Mouse (Mus musculus) cortical plate, adult 2 months (tissue): Measurements from ENCODE around the gene Aurkb. TPM values are rescaled to one million over a fixed set of nuclear protein-coding genes. Genes with fewer than 3 reads are reported as not detected.

Experiments used
- H3K27ac ChIP-seq: fragments of 200-500 bp; 2 replicates; pipeline ENCODE4 v1.5.1; 2012; ENCODE audit warnings: low read length, control low read depth, inconsistent platforms; ENCODE audit not compliant: insufficient read depth
- H3K4me1 ChIP-seq: fragments of 200-500 bp; 2 replicates; pipeline ENCODE4 v1.6.1; 2011; ENCODE audit warnings: low read length; ENCODE audit not compliant: control insufficient read depth, insufficient read depth
- H3K4me3 ChIP-seq: fragments of 200-500 bp; 2 replicates; pipeline ENCODE4 v1.5.1; 2011; ENCODE audit warnings: mild to moderate bottlenecking, low read length, control low read depth; ENCODE audit not compliant: insufficient read depth
- CTCF ChIP-seq: fragments of 200-500 bp; IDR thresholded peaks from 2 replicates; pipeline ENCODE4 v1.5.1; 2011; ENCODE audit warnings: mild to moderate bottlenecking, control low read depth, low read length; ENCODE audit not compliant: insufficient read depth; ENCODE audit errors: extremely low read depth
- POLR2A ChIP-seq: fragments of 200-500 bp; IDR thresholded peaks from 2 replicates; pipeline ENCODE4 v1.6.1; 2011; ENCODE audit warnings: mild to moderate bottlenecking, low read length, control low read depth; ENCODE audit not compliant: insufficient read depth; ENCODE audit errors: extremely low read depth
- polyA plus RNA-seq: library from polyadenylated mRNA; depleted of rRNA; stranded (reverse); fragments of >200 nt; gene quantifications from 2 replicates; pipeline ENCODE4 v1.2.3, GENCODE M21; 2012

The Aurkb gene
- polyA plus RNA-seq, 1 experiment: 1.2 TPM

GRCm38 (mm10) chr11:69053848-69054247 is 8.4 kb downstream of the Aurkb start:
- TF ChIP-seq POLR2A (no peak), CTCF (no peak)
- Histone ChIP-seq H3K4me1 (no peaks in the 10 kb centered on the region), H3K27ac (no peak overlapping the region)

DNA sequence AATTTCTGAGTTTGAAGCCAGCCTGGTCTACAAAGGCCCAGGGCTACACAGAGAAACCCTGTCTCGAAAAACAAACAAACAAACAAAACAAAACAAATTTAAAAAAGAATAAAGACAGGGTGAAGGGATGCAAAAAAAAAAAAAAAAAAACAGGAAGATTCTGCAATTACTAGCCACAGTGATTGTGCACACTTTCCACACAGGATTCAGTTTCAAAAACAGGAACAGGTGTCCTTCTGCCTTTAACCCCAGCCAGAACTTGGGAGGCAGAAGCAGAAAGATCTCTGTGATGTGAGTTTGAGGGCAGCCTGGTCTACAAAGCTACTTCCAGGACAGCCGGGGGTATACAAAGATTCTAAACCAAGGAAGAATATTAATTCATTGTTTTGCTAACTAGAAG is 12.8 kb downstream of the Aurkb start:
- Histone ChIP-seq H3K4me1 (no peaks in the 10 kb centered on the region), H3K4me3 (peak overlapping the region; percentile 73), H3K27ac (0 out of 2 replicates have a peak overlapping the region, but pooled peaks have one; percentile 44)
- no peak for TF ChIP-seq POLR2A
- TF ChIP-seq CTCF: no peak

More at GRCm38 (mm10) chr11:69053848-69054247, 8.4 kb downstream of the Aurkb start:
- no peak overlapping the region for H3K4me3 ChIP-seq

DNA sequence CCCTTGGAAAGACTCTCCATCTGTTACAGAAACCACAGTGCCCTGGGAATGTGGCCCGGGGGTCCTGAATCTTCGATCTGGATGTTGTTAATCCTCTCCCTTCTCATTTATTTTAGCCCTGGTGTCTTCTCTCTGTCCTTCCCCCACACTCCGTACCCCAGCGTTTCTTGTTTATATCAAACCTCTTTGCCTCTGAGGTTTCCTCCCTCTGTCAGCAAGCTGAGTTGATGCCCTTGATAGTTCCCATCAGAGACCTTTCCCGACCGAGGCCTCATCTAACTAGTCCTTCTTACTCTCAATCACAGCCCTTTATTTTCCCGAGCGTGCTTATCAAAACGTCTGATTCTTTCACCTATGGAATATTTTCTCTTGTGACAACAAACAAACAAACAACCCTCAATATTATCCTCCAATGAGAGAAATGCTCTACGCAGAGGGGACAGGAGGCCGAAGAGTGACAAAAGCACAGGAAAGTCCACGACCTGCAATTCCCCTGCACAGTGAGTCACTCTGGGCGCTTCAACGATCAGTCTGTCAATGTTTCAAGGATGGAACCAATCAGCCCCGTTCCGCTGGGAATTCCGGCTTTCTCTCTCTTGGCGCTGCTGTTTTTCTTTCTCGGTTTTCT is 13.4 kb downstream of the Aurkb start:
- Histone ChIP-seq H3K4me3 (peak overlapping the region; percentile 73), H3K27ac (peak overlapping the region; percentile 44), H3K4me1 (no peaks in the 10 kb centered on the region)
- no peak for TF ChIP-seq CTCF
- TF ChIP-seq POLR2A: no peak

DNA sequence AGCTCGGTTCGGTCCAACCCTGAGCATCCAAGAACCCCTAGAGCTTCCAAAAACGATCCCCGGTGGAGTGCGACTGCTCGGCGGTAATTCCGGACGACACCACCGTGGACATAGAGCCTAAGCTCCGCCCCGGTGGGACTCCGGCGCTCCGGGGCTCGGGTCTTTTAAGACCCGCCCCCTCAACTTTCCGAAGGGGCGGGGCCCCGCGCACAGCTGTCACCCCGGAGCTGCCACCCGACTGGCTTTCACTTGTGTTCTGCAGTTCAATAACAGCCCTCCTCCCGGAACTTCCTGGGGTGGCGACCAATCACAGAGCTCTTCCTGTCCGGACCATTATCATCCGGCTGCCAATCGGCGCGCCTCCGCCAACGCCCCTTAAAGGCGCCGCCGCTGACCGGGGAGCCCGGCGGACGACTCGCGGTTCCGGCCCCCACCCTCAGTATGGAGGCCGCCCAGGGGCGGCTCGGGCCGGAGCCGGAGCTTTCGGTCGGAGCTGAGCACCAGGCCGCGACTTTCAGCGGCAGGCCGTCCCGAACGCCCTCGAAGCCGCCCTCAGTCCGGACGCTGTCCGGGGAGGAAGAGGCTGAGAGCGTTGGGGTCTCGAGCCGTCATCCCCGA is 14.0 kb downstream of the Aurkb start, which contains the start of gene Borcs6:
Gene Borcs6 (plus strand): TSS at position 361 of the 618 bp plus-strand sequence.
- Histone ChIP-seq H3K4me3 (peak within 1 kb of the TSS; percentile 73), H3K4me1 (no peaks in the 10 kb centered on the region), H3K27ac (peak within 1 kb of the TSS; percentile 94)
- TF ChIP-seq POLR2A (peak; percentile 76), CTCF (no peak)

GRCm38 (mm10) chr11:69059975-69060411 is 14.5 kb downstream of the Aurkb start:
- no peaks in the 10 kb centered on the region for H3K4me1 ChIP-seq
- H3K4me3 ChIP-seq: peak overlapping the region; percentile 73
- TF ChIP-seq CTCF (no peak), POLR2A (no peak)
- H3K27ac ChIP-seq: peak overlapping the region; percentile 94

DNA sequence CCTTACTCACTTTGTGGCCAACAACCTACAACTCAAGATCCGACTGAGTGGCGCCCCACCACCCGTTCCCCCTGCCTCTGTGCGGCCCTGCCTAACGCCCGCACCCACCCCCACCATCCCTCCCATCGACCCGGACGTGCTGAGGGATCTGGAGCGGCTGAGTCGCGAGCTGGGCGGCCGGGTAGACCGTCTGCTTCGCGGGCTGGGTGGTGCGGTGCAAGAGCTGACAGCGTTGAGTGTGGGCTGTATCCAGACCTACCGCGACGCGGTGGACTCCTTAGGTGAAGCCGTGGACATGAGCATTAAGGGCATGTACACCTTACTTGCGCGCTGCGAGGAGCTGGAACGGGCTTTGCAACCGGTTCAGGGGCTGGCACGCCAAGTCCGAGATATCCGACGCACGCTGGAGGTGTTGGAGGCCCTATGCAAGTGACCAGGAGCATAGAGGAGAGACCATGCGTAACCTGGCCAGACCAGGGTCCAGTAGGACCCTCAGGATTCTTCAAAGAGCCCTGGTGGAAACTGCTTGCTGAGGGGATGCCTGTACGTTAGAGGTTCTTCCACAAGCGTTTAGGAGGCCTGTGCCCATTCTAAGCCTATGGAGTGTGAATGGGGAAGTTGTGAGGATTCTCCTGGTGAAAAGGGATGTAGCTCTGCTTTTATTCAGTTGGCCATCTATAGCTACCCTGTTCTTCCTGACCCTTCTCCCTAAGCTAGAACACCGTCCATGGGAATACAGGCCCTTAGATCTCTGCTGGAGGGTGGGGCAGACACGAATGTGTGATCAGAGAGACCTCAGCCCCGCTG is 15.2 kb downstream of the Aurkb start:
- Histone ChIP-seq H3K4me1 (no peaks in the 10 kb centered on the region), H3K4me3 (peak overlapping the region; percentile 73), H3K27ac (peak overlapping the region; percentile 94)
- TF ChIP-seq CTCF: no peak
- no peak for TF ChIP-seq POLR2A

GRCm38 (mm10) chr11:69061255-69061912 is 15.9 kb downstream of the Aurkb start:
- H3K4me1 ChIP-seq: no peaks in the 10 kb centered on the region
- TF ChIP-seq CTCF: no peak
- peak overlapping the region; percentile 73 for H3K4me3 ChIP-seq
- no peak overlapping the region for H3K27ac ChIP-seq

GRCm38 (mm10) chr11:69062194-69062760 is 16.8 kb downstream of the Aurkb start:
- Histone ChIP-seq H3K4me1 (no peaks in the 10 kb centered on the region), H3K27ac (no peak overlapping the region), H3K4me3 (peak overlapping the region; percentile 76)
- 0 out of 2 replicates have a peak, but pooled peaks have one; percentile 25 for TF ChIP-seq POLR2A
- no peak for TF ChIP-seq CTCF

- no peak for TF ChIP-seq POLR2A
- no peak for TF ChIP-seq CTCF
- no peaks in the 10 kb centered on the region for H3K4me1 ChIP-seq
- H3K4me3 ChIP-seq: peak overlapping the region; percentile 76
- H3K27ac ChIP-seq: no peak overlapping the region
Measured at GRCm38 (mm10) chr11:69062761-69063224, 17.3 kb downstream of the Aurkb start.
